Mouse (Mus musculus) ES-Bruce4 (cell line): Measurements from ENCODE around the gene Dhrs3. TPM values are rescaled to one million over a fixed set of nuclear protein-coding genes. Genes with fewer than 3 reads are reported as not detected.

ENCODE experiments used
- H3K27ac ChIP-seq: 2 replicates; pipeline ENCODE4 v1.5.1; 2012; ENCODE audit warnings: low read length, inconsistent platforms; ENCODE audit not compliant: insufficient read depth
- H3K27me3 ChIP-seq: 2 replicates; pipeline ENCODE4 v1.6.1; 2012; ENCODE audit warnings: mild to moderate bottlenecking, low read length, inconsistent platforms; ENCODE audit not compliant: control insufficient read depth, poor library complexity, insufficient read depth, severe bottlenecking
- H3K36me3 ChIP-seq: 2 replicates; pipeline ENCODE4 v1.6.1; 2012; ENCODE audit warnings: inconsistent platforms, mild to moderate bottlenecking, low read length, moderate library complexity; ENCODE audit not compliant: control insufficient read depth, poor library complexity, insufficient read depth, severe bottlenecking
- H3K4me1 ChIP-seq: one replicate; pipeline ENCODE4 v1.8.1; 2011; ENCODE audit warnings: low read length; ENCODE audit not compliant: control insufficient read depth, insufficient read depth
- H3K4me3 ChIP-seq: 2 replicates; pipeline ENCODE4 v1.5.1; 2011; ENCODE audit warnings: low read depth, mild to moderate bottlenecking, low read length
- H3K9ac ChIP-seq: 2 replicates; pipeline ENCODE4 v1.6.1; 2012; ENCODE audit warnings: low read depth, mild to moderate bottlenecking, inconsistent platforms; ENCODE audit not compliant: poor library complexity, severe bottlenecking
- H3K9me3 ChIP-seq: replicated peaks from 2 replicates; pipeline ENCODE4 v1.6.1; 2012; ENCODE audit warnings: mild to moderate bottlenecking, low read length, inconsistent platforms; ENCODE audit not compliant: control insufficient read depth, poor library complexity, insufficient read depth, severe bottlenecking
- CTCF ChIP-seq: IDR thresholded peaks from one replicate; pipeline ENCODE4 v1.8.1; 2011; ENCODE audit warnings: low read depth, low read length
- EP300 ChIP-seq: IDR thresholded peaks from 2 replicates; pipeline ENCODE4 v1.6.1; 2011; ENCODE audit warnings: low read depth, low read length; ENCODE audit not compliant: insufficient read depth
- POLR2A ChIP-seq: IDR thresholded peaks from one replicate; pipeline ENCODE4 v1.8.1; 2011; ENCODE audit warnings: low read length; ENCODE audit not compliant: insufficient read depth
- polyA plus RNA-seq: library from polyadenylated mRNA; stranded (reverse); fragments of >200 nt; gene quantifications from 2 replicates; pipeline ENCODE4 v1.2.4, GENCODE M21; 2011; ENCODE audit warnings: low read depth; ENCODE audit not compliant: missing spikeins, insufficient read depth, insufficient read length

Gene Dhrs3
- polyA plus RNA-seq, 1 experiment, result 10.4 TPM

GRCm38 (mm10) chr4:144975505-144975904 lies 82.9 kb downstream of the Dhrs3 start:
- Histone ChIP-seq H3K27ac (no peak overlapping the region), H3K4me1 (no peaks in the 10 kb centered on the region), H3K27me3 (no peaks in the 10 kb centered on the region), H3K4me3 (no peak overlapping the region), H3K36me3 (no peaks in the 10 kb centered on the region), H3K9ac (no peak overlapping the region), H3K9me3 (no peaks in the 10 kb centered on the region)
- TF ChIP-seq CTCF (no peak), EP300 (no peak), POLR2A (no peak)

- H3K4me3 ChIP-seq, result no peak overlapping the region
- no peaks in the 10 kb centered on the region for H3K4me1 ChIP-seq
- H3K27ac ChIP-seq, result no peak overlapping the region
- H3K36me3 ChIP-seq, result no peaks in the 10 kb centered on the region
- no peaks in the 10 kb centered on the region for H3K9me3 ChIP-seq
- H3K27me3 ChIP-seq, result no peaks in the 10 kb centered on the region
- H3K9ac ChIP-seq, result no peak overlapping the region
- no peak for TF ChIP-seq POLR2A
- TF ChIP-seq EP300, result no peak
- TF ChIP-seq CTCF, result no peak
These were observed 84.4 kb downstream of the Dhrs3 start for GRCm38 (mm10) chr4:144977057-144977456.

Other genes with a start within 250 kb of the Dhrs3 start
- not detected in 2 replicates for gene Gm436, start 206.5 kb upstream of the Dhrs3 start, polyA plus RNA-seq
- not detected in 2 replicates for gene Gm13178, start 171.4 kb upstream of the Dhrs3 start, polyA plus RNA-seq
- gene Gm438, start 106.2 kb upstream of the Dhrs3 start, polyA plus RNA-seq, result not detected in 2 replicates